Mouse (Mus musculus): ENCODE measurements around the gene Mapk7. TPM values are rescaled to one million over a fixed set of nuclear protein-coding genes. Genes with fewer than 3 reads are reported as not detected.

The Mapk7 gene
- total RNA-seq (2021): 10 to 100 TPM; 20.2 TPM
- long read RNA-seq, experiment 1, transcript Mapk7-201 (7 exons, 3,019 nt): major isoform, 11 of 44 reads
- long read RNA-seq, experiment 1, partial matches to known transcripts: 13 of 44 reads
- long read RNA-seq, experiment 1, other reads (novel, unspliced or antisense): 15 of 44 reads
- long read RNA-seq, experiment 2, transcript Mapk7-201 (7 exons, 3,019 nt): major isoform, 6 of 46 reads
- long read RNA-seq, experiment 2, partial matches to known transcripts: 14 of 46 reads
- long read RNA-seq, experiment 2, other reads (novel, unspliced or antisense): 23 of 46 reads

GRCm38 (mm10) chr11:61494129-61494997 is at the start of gene Mapk7:
TSS of gene Mapk7 (minus strand) at chr11:61494406.
- DNase-seq (ENCODE audit: low spot score in 2 of 2): peak; percentile 98

GRCm38 (mm10) chr11:61541106-61541505 is 46.9 kb upstream of the Mapk7 start:
- DNase-seq (ENCODE audit: low spot score in 2 of 2): no peak

DNA sequence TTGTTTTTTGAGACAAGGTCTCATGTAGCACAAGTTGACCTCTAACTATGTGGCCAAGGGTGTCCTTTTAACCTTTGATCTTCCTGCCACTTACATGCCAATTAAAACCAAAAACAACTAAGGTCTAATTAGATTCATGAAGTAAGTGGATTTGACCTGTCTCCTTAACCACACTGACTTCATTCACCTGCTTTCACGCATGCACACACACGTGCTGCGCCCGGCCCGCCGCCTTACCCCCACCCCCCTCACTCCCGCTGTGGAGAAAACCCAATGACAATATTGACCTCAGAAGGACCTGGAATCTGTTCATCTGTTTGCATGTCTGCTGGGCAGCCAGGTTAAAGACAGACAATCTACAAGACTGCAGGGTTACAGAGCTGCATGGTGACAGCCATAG is 46.4 kb upstream of the Mapk7 start:
- no peak for DNase-seq (ENCODE audit: low spot score in 2 of 2)

DNA sequence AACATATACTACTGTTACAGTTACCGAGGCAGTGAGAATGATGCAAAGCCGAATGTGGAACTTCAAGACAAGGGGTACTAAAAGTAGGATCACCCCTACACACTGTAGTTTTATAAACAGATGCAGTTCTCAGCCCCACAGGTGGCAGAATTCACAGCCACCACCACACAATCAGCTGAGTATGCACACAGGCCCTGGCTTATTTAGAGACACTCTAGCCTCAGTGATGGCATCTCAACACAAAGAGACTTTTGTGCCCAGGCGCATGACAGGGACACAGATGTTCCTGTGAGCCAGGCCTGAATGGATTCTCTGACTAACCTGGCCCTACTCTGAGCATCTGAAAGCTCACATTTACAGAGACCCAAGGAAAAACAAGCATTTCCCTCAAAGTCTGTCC is 43.2 kb upstream of the Mapk7 start:
- DNase-seq (ENCODE audit: low spot score in 2 of 2): no peak

GRCm38 (mm10) chr11:61536952-61537351 is 42.7 kb upstream of the Mapk7 start:
- no peak for DNase-seq (ENCODE audit: low spot score in 2 of 2)

GRCm38 (mm10) chr11:61535530-61535929 is 41.3 kb upstream of the Mapk7 start:
- no peak for DNase-seq (ENCODE audit: low spot score in 2 of 2)

DNA sequence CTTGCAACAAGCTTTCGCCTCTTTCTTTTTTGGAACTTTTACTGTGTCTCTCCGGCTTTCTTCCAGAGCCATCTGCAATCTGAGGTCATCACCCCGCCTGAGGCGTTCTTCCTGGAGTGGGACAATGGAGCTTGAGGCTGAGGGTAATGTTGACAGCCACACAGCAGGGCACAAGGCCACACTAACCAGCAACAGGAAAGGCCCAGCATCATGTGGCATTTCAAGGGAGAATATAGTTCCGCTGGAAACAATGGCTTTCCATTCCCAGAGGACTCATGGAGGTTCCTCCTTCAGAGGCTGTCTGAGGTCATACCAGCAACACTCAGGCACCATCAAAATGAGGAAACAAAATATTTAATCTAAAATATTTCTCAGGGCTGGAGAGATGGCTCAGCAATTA is 39.4 kb upstream of the Mapk7 start:
- no peak for DNase-seq (ENCODE audit: low spot score in 2 of 2)

GRCm38 (mm10) chr11:61532820-61533219 is 38.6 kb upstream of the Mapk7 start:
- DNase-seq (ENCODE audit: low spot score in 2 of 2): no peak

- no peak for DNase-seq (ENCODE audit: low spot score in 2 of 2)
These were observed 35.1 kb upstream of the Mapk7 start for GRCm38 (mm10) chr11:61529268-61529713.

GRCm38 (mm10) chr11:61526872-61527271 is 32.7 kb upstream of the Mapk7 start:
- no peak for DNase-seq (ENCODE audit: low spot score in 2 of 2)

GRCm38 (mm10) chr11:61519484-61520107 is 25.4 kb upstream of the Mapk7 start:
- DNase-seq (ENCODE audit: low spot score in 2 of 2): no peak

GRCm38 (mm10) chr11:61518871-61519270 is 24.7 kb upstream of the Mapk7 start:
- DNase-seq (ENCODE audit: low spot score in 2 of 2): no peak

DNA sequence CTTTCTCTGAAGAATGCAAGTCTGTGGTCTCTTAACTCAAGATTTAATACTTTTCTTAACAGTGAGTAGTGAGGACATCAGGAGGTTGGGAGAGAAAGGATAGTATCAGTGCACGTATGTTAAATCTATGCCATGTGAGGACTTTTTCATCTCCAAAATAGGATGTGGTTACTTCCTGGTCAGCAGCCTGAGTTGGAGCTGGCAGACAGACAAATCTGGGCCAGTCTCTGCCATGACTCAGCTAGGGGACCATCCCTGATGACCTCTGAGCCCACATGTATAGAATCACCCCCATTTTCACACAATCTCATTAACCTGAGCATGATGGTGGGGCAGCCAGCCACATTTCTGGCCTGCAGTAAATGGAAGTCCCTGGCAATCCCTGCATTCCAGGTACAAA is 23.8 kb upstream of the Mapk7 start:
- DNase-seq (ENCODE audit: low spot score in 2 of 2): no peak

DNA sequence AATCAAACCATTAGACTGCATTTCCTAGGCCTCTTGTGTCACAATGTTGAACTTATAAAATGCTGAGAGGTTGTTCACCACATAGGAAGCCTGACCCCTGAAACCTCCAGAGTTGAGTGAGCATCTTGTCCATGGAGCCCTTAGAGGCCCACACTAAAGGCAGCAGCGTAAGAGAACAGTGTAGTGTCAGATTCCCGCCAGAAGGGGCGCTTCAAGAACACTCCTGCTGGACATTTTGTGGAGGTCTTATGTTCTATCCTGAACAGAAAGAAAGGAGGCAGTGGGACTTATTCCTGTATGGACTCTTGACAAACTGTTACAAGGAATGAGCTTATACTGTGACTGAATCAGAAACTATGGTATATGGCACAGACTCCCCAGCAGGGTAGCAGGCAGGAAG is 20.7 kb upstream of the Mapk7 start:
- no peak for DNase-seq (ENCODE audit: low spot score in 2 of 2)

DNA sequence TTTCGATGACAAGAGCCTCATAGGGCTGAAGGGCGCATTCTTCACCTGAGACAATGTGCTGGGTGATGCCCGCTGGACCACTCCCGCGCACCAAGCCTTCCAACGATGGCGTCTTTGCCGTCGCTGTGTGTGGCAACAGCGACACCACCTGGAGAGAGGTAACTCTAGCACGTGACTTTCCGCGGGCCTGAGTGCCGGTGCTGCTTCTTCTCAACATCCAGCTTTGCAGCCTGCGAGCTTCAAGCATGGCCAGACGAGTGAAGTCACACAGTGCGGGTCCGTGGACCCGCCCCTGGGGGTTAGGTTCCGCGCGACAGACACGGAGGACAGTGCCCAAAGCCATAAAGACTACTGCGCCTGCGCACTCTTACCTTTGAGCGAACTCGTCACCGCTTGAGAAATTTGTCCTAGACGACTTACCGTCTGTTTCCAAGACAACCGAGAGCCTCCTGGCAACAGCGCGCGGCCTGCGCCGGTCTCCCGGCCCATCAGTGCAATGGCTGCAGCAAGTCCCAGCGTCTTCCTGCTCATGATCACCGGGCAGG is 10.6 kb upstream of the Mapk7 start, which contains the start of gene B9d1:
Gene B9d1, plus strand, starts transcription at position 432 of the 545 bp plus-strand sequence.
- DNase-seq (ENCODE audit: low spot score in 2 of 2): peak; percentile 86 to 94

DNA sequence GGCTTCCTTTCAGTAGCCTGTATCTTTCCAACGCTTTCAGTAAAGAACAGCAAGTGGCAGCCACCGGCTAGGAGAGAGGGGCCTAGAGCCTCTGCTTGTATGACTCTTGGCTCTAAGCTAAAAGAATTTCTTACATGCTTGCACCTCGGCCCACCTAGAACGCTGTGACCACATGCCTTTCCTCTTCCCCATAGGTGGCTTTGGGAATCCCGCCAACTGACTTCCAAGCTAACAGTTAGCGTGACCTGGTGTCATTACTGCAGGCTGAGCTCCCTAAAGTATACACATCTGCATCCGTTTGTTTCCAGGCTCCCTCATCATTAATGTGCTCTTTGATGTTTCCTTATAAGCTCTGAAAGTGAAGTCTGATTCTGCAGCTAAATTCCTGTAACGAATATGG is 9.7 kb upstream of the Mapk7 start:
- DNase-seq (ENCODE audit: low spot score in 2 of 2): no peak

GRCm38 (mm10) chr11:61498736-61499504 is 4.7 kb upstream of the Mapk7 start:
- DNase-seq (ENCODE audit: low spot score in 2 of 2): no peak

GRCm38 (mm10) chr11:61497490-61497889 is 3.3 kb upstream of the Mapk7 start:
- DNase-seq (ENCODE audit: low spot score in 2 of 2): no peak

DNA sequence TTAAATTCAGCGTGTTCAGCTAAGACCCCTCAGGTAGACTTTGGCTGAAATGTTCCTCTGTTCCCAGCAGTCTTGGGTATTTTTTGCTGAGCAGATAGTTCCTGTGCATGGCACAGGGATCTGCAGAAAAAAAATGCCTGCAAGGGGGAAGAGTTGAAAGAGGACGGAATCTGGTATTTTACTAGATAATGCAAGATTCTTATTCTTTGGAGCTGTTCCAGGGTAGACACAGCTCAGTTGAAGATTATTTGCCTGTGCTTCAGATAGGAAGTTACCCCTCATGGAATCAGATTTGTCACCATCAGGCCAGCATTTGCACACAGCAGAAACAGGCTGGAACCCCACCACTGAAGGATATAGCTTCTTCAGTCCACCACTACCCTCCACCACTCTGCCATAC is 1.3 kb upstream of the Mapk7 start:
- no peak for DNase-seq (ENCODE audit: low spot score in 2 of 2)

DNA sequence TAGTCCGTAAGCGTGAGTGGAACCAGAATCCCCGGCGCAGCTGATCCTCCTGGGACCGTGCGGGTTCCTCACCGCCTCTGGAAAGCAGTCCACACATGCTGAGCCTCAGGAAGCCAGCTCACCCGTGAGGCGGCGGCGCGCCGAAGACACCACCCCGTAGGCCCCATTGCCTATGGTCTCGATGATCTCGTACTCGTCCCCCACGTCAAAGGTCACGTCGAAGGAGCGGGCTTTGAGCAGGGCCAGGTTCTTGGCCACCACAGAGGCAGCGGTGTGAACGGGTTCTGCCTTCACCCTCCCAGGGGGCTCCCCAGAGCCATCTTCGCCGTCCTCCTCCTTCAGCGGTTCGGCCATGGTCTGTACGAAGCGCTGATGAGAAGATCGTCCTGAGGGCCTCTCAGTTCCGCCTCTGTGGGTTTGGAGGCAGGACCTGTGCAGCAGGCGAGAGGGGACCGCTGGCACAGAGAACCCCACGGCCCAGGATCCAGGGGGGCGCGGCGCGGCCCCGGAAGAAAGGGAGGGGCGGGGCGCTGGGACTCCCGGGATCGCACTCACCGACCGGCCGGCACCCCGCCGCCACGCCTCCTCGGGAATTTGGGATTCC is 579 bp downstream of the Mapk7 start:
- DNase-seq (ENCODE audit: low spot score in 2 of 2): peak in 1 of 2 experiments; percentile 46

Data from gastrocnemius, postnatal 4 days (tissue).